Mouse (Mus musculus) kidney, postnatal 0 days (tissue): ENCODE results near the gene Lamb3. TPM values are rescaled to one million over a fixed set of nuclear protein-coding genes. Genes with fewer than 3 reads are reported as not detected.

Experiments used
- ATAC-seq: fragments of 200-750 bp; cut with Nextera tagmentation; replicated peaks from 2 replicates; pipeline ENCODE4 v1.8.0; 2017; ENCODE audit warnings: low read depth, moderate number of reproducible peaks, moderate TSS enrichment, moderate library complexity; ENCODE audit not compliant: low FRiP score
- DNase-seq: peaks from one replicate; pipeline ENCODE4 v3.0.0-alpha.2; 2016; ENCODE audit warnings: low spot score
- H3K27ac ChIP-seq: fragments of 300-500 bp; sonication (generic); 2 replicates; pipeline ENCODE4 v1.5.1; 2014; ENCODE audit warnings: mild to moderate bottlenecking
- H3K27me3 ChIP-seq: fragments of 300-500 bp; sonication (generic); 2 replicates; pipeline ENCODE4 v1.6.1; 2014; ENCODE audit warnings: low read length, mixed read lengths; ENCODE audit not compliant: insufficient read depth
- H3K36me3 ChIP-seq: fragments of 300-500 bp; sonication (generic); 2 replicates; pipeline ENCODE4 v1.6.1; 2014; ENCODE audit warnings: low read length, mixed read lengths; ENCODE audit not compliant: insufficient read depth
- H3K4me1 ChIP-seq: fragments of 300-500 bp; sonication (generic); replicated peaks from 2 replicates; pipeline ENCODE4 v1.6.1; 2014; ENCODE audit warnings: antibody characterized with exemption, low read length, mixed read lengths; ENCODE audit not compliant: insufficient read depth
- H3K4me2 ChIP-seq: fragments of 300-500 bp; sonication (generic); 2 replicates; pipeline ENCODE4 v1.6.1; 2014; ENCODE audit warnings: mild to moderate bottlenecking, low read length, moderate library complexity, mixed read lengths
- H3K4me3 ChIP-seq: fragments of 300-500 bp; sonication (generic); replicated peaks from 2 replicates; pipeline ENCODE4 v1.5.1; 2014; ENCODE audit warnings: low read depth, low read length
- H3K9ac ChIP-seq: fragments of 300-500 bp; sonication (generic); 2 replicates; pipeline ENCODE4 v1.6.1; 2014; ENCODE audit warnings: low read depth, low read length
- H3K9me3 ChIP-seq: fragments of 300-500 bp; sonication (generic); replicated peaks from 2 replicates; pipeline ENCODE4 v1.6.1; 2016; ENCODE audit warnings: low read length, inconsistent platforms, mixed read lengths
- CTCF ChIP-seq: IDR thresholded peaks from 2 replicates; pipeline ENCODE4 v1.5.1; 2016; ENCODE audit warnings: antibody characterized with exemption, low read depth, mild to moderate bottlenecking, moderate library complexity
- WGBS: fragments of 180-500 bp; shearing (Covaris S2); extraction: QIAGEN DNeasy Blood & Tissue Kit; methylation state at CpG from one replicate; pipeline ENCODE4 v1.1.7; 2014; 5-methylcytosine and 5-hydroxymethylcytosine counted together
- polyA plus RNA-seq: library from polyadenylated mRNA; unstranded; fragments of >200 nt; fragmentation: Nextera tagmentation; extraction: Ambion mirVana; gene quantifications from 2 replicates; pipeline ENCODE4 v1.2.1, GENCODE M21; 2015

The Lamb3 gene
- polyA plus RNA-seq, 1 experiment from 2014 or later: 1.9 TPM

DNA sequence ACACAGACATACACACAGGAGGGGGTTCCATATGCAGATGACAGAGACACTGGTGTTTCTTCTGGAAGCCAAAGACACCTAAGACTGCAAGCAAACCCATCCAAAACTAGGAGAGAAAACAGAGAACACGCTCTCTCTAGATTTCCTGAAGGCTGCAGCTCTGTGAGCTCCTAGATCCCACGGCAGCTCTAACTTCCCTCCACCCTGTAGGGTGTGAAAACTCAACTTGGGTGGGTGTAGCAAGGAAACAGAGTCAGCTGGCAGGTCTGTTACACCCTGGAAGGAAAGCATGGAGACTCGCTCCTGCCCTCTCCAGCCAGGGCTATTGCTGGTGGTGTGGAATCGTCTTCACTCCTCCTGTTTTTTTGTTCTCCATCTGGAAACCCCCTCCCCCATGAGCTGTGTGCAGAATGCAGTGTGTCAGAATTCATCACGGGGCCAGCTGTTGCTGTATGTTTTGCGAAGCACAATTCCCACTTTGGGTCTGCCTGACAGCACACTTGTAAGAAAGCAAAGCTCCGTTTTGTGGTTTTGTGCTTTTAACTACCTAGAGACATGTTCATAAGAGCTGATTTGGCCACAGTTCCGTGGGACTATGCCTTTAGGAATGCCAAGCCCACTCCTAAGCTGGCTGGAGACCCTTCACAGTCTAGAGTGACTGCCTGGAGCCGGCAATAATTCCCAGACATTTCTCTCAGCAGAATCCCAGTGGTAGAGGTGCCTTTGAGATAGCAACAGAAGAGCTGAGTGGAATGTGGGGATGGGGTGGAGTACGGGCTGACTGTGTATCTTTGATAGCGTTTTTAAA lies 174.3 kb downstream of the Lamb3 start:
- Histone ChIP-seq H3K4me1 (peaks cover 6% of the 10 kb centered on the region; the same call in 1 of the 2 replicates), H3K4me3 (peak overlapping the region; percentile 23; the same call in 1 of the 2 replicates), H3K4me2 (peak overlapping the region; percentile 65), H3K27ac (0 out of 2 replicates have a peak overlapping the region, but pooled peaks have one; percentile 33), H3K9ac (0 out of 2 replicates have a peak overlapping the region, but pooled peaks have one; percentile 14), H3K36me3 (no peaks in the 10 kb centered on the region), H3K9me3 (no peaks in the 10 kb centered on the region), H3K27me3 (no peaks in the 10 kb centered on the region)
- TF ChIP-seq CTCF: no peak
- DNase-seq (no peak), ATAC-seq (no peak)
- 28% methylated on average over 11 of the region's 11 CpGs for WGBS

DNA sequence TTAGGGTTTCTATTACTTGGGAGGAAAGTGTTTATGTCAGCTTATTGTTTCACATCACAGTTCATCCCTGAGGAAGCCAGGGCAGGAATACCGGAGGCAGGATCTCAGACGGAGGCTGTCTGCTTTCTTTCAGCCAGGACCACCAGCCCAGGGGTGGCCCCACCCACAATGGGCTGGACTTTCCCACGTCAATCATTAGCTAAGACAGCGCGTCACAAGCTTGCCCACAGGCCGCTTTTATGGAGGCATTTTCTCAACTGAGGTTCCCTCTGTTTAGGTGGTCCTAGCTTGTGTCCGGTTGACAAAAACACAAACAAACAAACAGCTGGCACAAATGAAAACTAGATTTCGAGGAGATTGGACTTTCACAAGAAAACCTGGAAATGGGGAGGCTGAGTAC lies 174.9 kb downstream of the Lamb3 start:
- Histone ChIP-seq H3K4me3 (peak overlapping the region; percentile 23), H3K9ac (peak overlapping the region; percentile 46; the same call in 1 of the 2 replicates), H3K4me1 (peaks cover 6% of the 10 kb centered on the region; the same call in 1 of the 2 replicates), H3K9me3 (no peaks in the 10 kb centered on the region), H3K27me3 (no peaks in the 10 kb centered on the region), H3K4me2 (peak overlapping the region; percentile 65), H3K36me3 (no peaks in the 10 kb centered on the region), H3K27ac (0 out of 2 replicates have a peak overlapping the region, but pooled peaks have one; percentile 33)
- TF ChIP-seq CTCF: no peak
- DNase-seq: peak; percentile 79
- WGBS: 3% methylated on average over 8 of the region's 8 CpGs
- peak; percentile 83 for ATAC-seq

DNA sequence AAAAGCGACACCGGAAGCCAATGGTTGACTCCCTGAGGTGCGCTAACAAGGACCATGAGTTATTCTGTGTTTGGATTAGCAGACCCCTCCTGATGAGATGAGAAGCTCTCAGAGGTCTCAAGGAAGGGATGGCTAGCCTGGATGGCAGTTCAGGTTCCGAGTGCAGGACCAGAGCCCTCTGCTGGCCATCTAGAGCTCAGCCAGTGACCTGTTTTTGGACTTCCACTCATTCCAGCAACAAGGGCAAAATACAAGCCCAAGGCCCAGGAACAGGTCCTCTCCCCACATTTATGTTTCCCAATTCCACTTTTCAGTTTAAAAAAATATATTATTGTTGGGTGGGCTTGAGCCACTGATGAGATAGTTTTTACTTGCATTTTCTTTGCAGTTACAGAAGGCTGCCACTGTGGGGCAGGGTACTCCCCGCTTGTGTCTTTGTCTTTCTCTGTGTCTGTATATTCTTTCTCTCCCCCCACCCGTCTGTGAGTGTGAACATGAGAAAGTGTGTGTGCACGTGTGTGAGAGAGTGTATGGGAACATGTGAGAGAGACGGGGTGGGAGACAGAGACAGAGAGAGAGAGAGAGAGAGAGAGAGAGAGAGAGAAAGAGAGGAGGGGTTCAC lies 175.5 kb downstream of the Lamb3 start:
- Histone ChIP-seq H3K9me3 (no peaks in the 10 kb centered on the region), H3K4me3 (peak overlapping the region; percentile 23), H3K4me2 (peak overlapping the region; percentile 65), H3K4me1 (peaks cover 6% of the 10 kb centered on the region; the same call in 1 of the 2 replicates), H3K27me3 (no peaks in the 10 kb centered on the region), H3K9ac (peak overlapping the region; percentile 46; the same call in 1 of the 2 replicates), H3K27ac (no peak overlapping the region), H3K36me3 (no peaks in the 10 kb centered on the region)
- WGBS: 5% methylated on average over 8 of the region's 8 CpGs
- peak; percentile 49 for ATAC-seq
- DNase-seq: peak; percentile 90
- peak; percentile 82 for TF ChIP-seq CTCF

- H3K9ac ChIP-seq: no peak overlapping the region
- peak; percentile 96 for TF ChIP-seq CTCF
- H3K4me2 ChIP-seq: no peak overlapping the region
- H3K9me3 ChIP-seq: no peaks in the 10 kb centered on the region
- H3K4me3 ChIP-seq: no peak overlapping the region
- peak; percentile 26; the same call in 1 of the 2 replicates for ATAC-seq
- H3K36me3 ChIP-seq: no peaks in the 10 kb centered on the region
- peak; percentile 94 for DNase-seq
- no peaks in the 10 kb centered on the region for H3K27me3 ChIP-seq
- H3K4me1 ChIP-seq: peaks cover 11% of the 10 kb centered on the region
- WGBS: 0% methylated on average over 5 of the region's 5 CpGs
- no peak overlapping the region for H3K27ac ChIP-seq
Measured at GRCm38 (mm10) chr1:193386136-193386535, 178.6 kb downstream of the Lamb3 start.

DNA sequence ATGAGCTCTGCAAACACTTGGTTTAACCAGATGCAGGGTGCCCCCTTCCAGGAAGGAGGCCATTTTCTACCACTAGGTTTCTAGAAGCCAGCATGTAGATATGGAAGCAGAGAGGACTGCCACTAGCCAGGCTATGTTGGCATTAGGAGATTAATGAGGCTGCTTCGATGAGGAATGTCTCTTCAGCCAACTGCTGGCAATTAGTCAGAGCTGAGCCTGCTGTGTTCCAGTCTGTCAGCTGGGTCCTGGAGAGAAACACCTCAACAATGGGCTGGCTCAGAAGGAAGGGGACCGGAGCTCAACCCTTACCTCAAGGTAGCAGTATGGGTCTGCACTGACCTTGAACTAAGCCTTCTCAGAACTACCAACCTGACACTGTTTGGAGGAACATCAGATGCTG lies 179.7 kb downstream of the Lamb3 start:
- H3K27me3 ChIP-seq: no peaks in the 10 kb centered on the region
- no peaks in the 10 kb centered on the region for H3K36me3 ChIP-seq
- H3K27ac ChIP-seq: no peak overlapping the region
- H3K9ac ChIP-seq: no peak overlapping the region
- no peaks in the 10 kb centered on the region for H3K9me3 ChIP-seq
- 43% methylated on average over 2 of the region's 2 CpGs for WGBS
- ATAC-seq (no peak), DNase-seq (no peak)
- H3K4me1 ChIP-seq: peaks cover 8% of the 10 kb centered on the region
- no peak for TF ChIP-seq CTCF
- H3K4me3 ChIP-seq: no peak overlapping the region
- no peak overlapping the region for H3K4me2 ChIP-seq

DNA sequence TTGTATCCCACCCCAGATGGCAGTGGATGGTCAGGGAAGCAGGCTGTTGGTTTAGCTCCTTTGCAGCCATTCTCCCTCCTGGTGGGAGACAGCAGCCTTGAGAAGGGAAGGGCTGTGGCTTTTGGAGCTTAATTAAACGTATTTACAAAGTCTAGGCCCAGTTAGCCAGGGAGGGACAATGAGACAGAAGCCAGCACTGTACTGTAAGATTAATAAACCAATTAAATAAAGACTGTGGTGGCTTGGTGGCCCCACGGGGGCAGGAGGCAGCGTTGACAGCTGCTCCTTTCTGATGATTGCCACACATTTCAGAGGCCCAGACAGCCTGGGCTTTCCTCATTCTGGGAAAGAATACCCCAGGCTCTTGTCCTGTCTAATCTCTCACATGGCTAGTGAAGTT lies 182.0 kb downstream of the Lamb3 start:
- no peak for TF ChIP-seq CTCF
- no peaks in the 10 kb centered on the region for H3K9me3 ChIP-seq
- no peak overlapping the region for H3K4me2 ChIP-seq
- peaks cover 5% of the 10 kb centered on the region; the same call in 1 of the 2 replicates for H3K4me1 ChIP-seq
- ATAC-seq (no peak), DNase-seq (no peak)
- no peak overlapping the region for H3K9ac ChIP-seq
- H3K4me3 ChIP-seq: no peak overlapping the region
- no peaks in the 10 kb centered on the region for H3K27me3 ChIP-seq
- H3K36me3 ChIP-seq: no peaks in the 10 kb centered on the region
- no peak overlapping the region for H3K27ac ChIP-seq
- 29% methylated on average over 3 of the region's 3 CpGs for whole genome bisulfite sequencing
